Mouse (Mus musculus): Measurements from ENCODE around the gene Dram1.

- TF ChIP-seq CTCF (IDR thresholded peaks at IDR 0.05; ENCODE audit: control insufficient read depth, insufficient read depth, low read length), result no peak
- TF ChIP-seq POLR2A (IDR thresholded peaks at IDR 0.05; ENCODE audit: borderline replicate concordance, control insufficient read depth, low read depth, low read length), result no peak
Observed at GRCm38 (mm10) chr10:88383479-88383878, 4.6 kb upstream of the Dram1 start.

Measured in bone marrow, adult 2 months (tissue).